Mouse (Mus musculus) kidney, postnatal 36 days (tissue): ENCODE results near the gene Prl3d3.
"Not testable (repeated sequence)": the region's sequence is repeated elsewhere in the genome, so short reads cannot be mapped to it uniquely, and the experiment has no call there.

Source experiments
- DNase-seq, 2 experiments: peaks; one replicate each; pipeline ENCODE4 v3.0.0; 2021 to 2022; ENCODE audit warnings: mixed read lengths in 2 of 2

Gene Prl3d3

GRCm38 (mm10) chr13:27156490-27156889, at the start of gene Prl3d3:
Gene Prl3d3 (plus strand): TSS chr13:27156790.
- DNase-seq = not testable (repeated sequence)

GRCm38 (mm10) chr13:27121398-27121797, 35.2 kb upstream of the Prl3d3 start, which contains the start of gene Prl3d2:
Gene Prl3d2 (plus strand): TSS chr13:27121698.
- not testable (repeated sequence) for DNase-seq

DNA sequence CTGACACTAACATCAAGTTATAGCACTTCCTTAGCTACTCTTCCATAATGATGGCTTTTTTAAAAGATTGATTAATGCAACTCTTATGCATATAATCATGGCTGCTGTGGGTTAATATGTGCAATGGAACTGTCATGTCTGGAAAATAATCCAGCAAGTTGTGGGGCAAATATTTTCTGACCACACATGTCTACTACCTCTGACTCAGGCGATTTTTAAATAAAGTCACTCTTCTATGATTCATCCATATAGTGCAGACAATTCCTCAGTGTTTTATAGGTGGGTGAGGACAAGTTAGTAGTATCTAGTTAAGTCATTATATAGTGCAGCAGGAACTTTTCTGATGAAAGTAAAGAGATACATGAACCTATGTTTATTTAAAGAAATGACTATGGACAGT, 8.3 kb upstream of the Prl3d3 start:
- no peak for DNase-seq

- no peak for DNase-seq
These were observed 39.8 kb downstream of the Prl3d3 start, which contains the start of gene Prl3c1 for GRCm38 (mm10) chr13:27196359-27196758. Gene Prl3c1 (plus strand): TSS chr13:27196659.
